Mouse (Mus musculus) layer of hippocampus, adult 9-11 months (tissue): ENCODE results near the gene Ankrd52.

ENCODE experiments used
- DNase-seq: peaks from one replicate; pipeline ENCODE4 v3.0.0; 2022

Ankrd52 gene

GRCm38 (mm10) chr10:128441324-128442119 lies 64.6 kb downstream of the Ankrd52 start:
- no peak for DNase-seq

GRCm38 (mm10) chr10:128442718-128443117 lies 65.8 kb downstream of the Ankrd52 start:
- no peak for DNase-seq

- DNase-seq: no peak
Observed at GRCm38 (mm10) chr10:128444354-128444753, 67.4 kb downstream of the Ankrd52 start.

- no peak for DNase-seq
Observed at GRCm38 (mm10) chr10:128445407-128445806, 68.5 kb downstream of the Ankrd52 start.

GRCm38 (mm10) chr10:128451014-128451413 lies 74.1 kb downstream of the Ankrd52 start:
- no peak for DNase-seq

GRCm38 (mm10) chr10:128454471-128454870 lies 77.6 kb downstream of the Ankrd52 start:
- DNase-seq: no peak

- peak; percentile 66 for DNase-seq
Observed at GRCm38 (mm10) chr10:128455280-128455679, 78.4 kb downstream of the Ankrd52 start.

GRCm38 (mm10) chr10:128457676-128458075 lies 80.8 kb downstream of the Ankrd52 start:
- DNase-seq: no peak
